10 mouse cellular contexts compared by ENCODE assay signal in genomic region chr17:85948911-85949909, GRCm38 (mm10).
DNase-seq lines count a peak whose midpoint lies in the region; ATAC-seq and TF ChIP-seq lines count a peak whose summit lies in the region.
"Had no signal": no experiment of that assay in that cellular context is flagged by ENCODE, and none has a peak within 500 bp of the region (broad histone marks: within the 10 kb centered on the region; RNA-seq: fewer than 3 reads in every experiment).

No protein-coding gene starts in this region.

- H3K4me1 ChIP-seq in lung, embryonic 16.5 days (replicated peaks; ENCODE audit: control insufficient read depth, insufficient read depth, low read length): peaks cover 14% of the 10 kb centered on the region; the same call in 1 of the 2 replicates

- H3K9ac ChIP-seq in lung, embryonic 16.5 days (ENCODE audit: low read length): no peak overlapping the region
- H3K9ac ChIP-seq: heart, embryonic 13.5 days; limb, embryonic 12.5 days had no signal

- H3K4me2 ChIP-seq in lung, embryonic 16.5 days (ENCODE audit: low read depth, low read length): peak overlapping the region; percentile 27
- H3K4me2 ChIP-seq: heart, embryonic 13.5 days; limb, embryonic 12.5 days had no signal

- H3K9me3 ChIP-seq in lung, embryonic 16.5 days (ENCODE audit: control insufficient read depth, low read length): no peaks in the 10 kb centered on the region
- H3K9me3 ChIP-seq: heart, embryonic 13.5 days; limb, embryonic 12.5 days had no signal

- ATAC-seq in lung, embryonic 16.5 days (ENCODE audit: low read depth): peak; percentile 78
- ATAC-seq in cerebellum, adult (ENCODE audit: insufficient number of reproducible peaks, low FRiP score, low TSS enrichment): no peak

- no peak overlapping the region for H3K27ac ChIP-seq in gastrocnemius, adult 2 months
- peak overlapping the region; percentile 51 for H3K27ac ChIP-seq in lung, embryonic 16.5 days (ENCODE audit: low read length)
- H3K27ac ChIP-seq: heart, embryonic 13.5 days; limb, embryonic 12.5 days had no signal

- TF ChIP-seq CTCF in gastrocnemius, adult 2 months (IDR thresholded peaks at IDR 0.05): no peak

- H3K27me3 ChIP-seq in lung, embryonic 16.5 days (ENCODE audit: control insufficient read depth, insufficient read depth, low read depth, low read length): no peaks in the 10 kb centered on the region

- H3K36me3 ChIP-seq in lung, embryonic 16.5 days (ENCODE audit: control insufficient read depth, insufficient read depth, low read length): no peaks in the 10 kb centered on the region
- H3K36me3 ChIP-seq: heart, embryonic 13.5 days; limb, embryonic 12.5 days had no signal

- H3K4me3 ChIP-seq in gastrocnemius, adult 2 months: peak overlapping the region; percentile 30
- H3K4me3 ChIP-seq in lung, embryonic 16.5 days (ENCODE audit: low read length): no peak overlapping the region
- H3K4me3 ChIP-seq: heart, embryonic 13.5 days; limb, embryonic 12.5 days had no signal

- intact Hi-C loops in heart, postnatal 14 days (cut with DNase I): no loop called here
- intact Hi-C loops in gastrocnemius, adult 2 months (cut with DNase I): no loop called here

- 48% methylated on average over 11 of the region's 11 CpGs for WGBS in lung, embryonic 16.5 days

- peak; percentile 24 to 44 for DNase-seq in heart, postnatal 14 days
- no peak for DNase-seq in heart, adult 8-10 months (ENCODE audit: low spot score)
- DNase-seq in NIH3T3 (ENCODE audit: low read depth): peak; percentile 53
- peak; percentile 80 for DNase-seq in gastrocnemius, adult 2 months
- no peak for DNase-seq in cerebellum, postnatal 25 days
- DNase-seq in layer of hippocampus, adult 9-10 months (ENCODE audit: low spot score): no peak

Comparison
In these comparisons a context has a peak if more than half of its experiments do, and no peak if none do; other contexts are left out.
1. DNase-seq: peak in heart, postnatal 14 days (2 of 2), NIH3T3 (single experiment) and gastrocnemius, adult 2 months (single experiment); none in heart, adult 8-10 months (single experiment), cerebellum, postnatal 25 days (0 of 2) and layer of hippocampus, adult 9-10 months (single experiment).